In the genomic region with DNA sequence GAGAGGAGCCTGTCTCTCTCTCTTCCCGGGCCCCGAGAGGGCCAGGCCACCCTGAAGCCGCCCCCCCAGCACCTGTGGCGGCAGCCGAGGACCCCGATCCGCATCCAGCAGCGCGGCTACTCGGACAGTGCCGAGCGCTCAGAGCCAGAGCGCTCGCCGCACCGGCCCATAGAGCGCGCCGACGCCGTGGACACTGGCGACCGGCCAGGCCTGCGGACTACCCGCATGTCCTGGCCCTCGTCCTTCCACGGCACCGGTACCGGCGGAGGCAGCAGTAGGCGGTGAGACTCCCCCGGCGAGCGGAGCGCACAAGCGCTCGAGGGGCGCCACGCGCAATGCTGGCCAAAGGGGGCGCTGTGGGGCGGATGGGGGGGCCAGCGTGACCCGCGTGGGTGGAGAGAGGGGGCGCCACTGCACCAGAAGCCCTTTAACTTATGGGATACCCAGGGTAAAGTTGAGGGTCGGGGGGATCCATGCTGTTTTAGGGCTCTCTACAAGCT, we compare ENCODE assay signal across 7 mouse cellular contexts. TPM values are rescaled to one million over a fixed set of nuclear protein-coding genes. Genes with fewer than 3 reads are reported as not detected.
A peak's percentile ranks its signal among the peaks of the same experiment; 100 is the strongest.
DNase-seq lines count a peak whose midpoint lies in the region; ATAC-seq and TF ChIP-seq lines count a peak whose summit lies in the region.

No protein-coding gene starts in this region.

- ATAC-seq in heart, embryonic 16.5 days (replicated peaks; ENCODE audit: extremely low read depth, insufficient read depth, low FRiP score), result no peak
- no peak for ATAC-seq in midbrain, embryonic 11.5 days (ENCODE audit: low FRiP score)
- no peak; the same call in 1 of the 2 replicates for ATAC-seq in stomach, embryonic 16.5 days (ENCODE audit: insufficient read depth, low FRiP score)

- peaks cover 12% of the 10 kb centered on the region for H3K27me3 ChIP-seq in spleen, adult 2 months (ENCODE audit: control insufficient read depth, insufficient read depth, low read length)
- H3K27me3 ChIP-seq in heart, embryonic 16.5 days (ENCODE audit: control insufficient read depth, insufficient read depth, low read length), result peaks cover 38% of the 10 kb centered on the region
- H3K27me3 ChIP-seq in midbrain, embryonic 11.5 days (ENCODE audit: control insufficient read depth, insufficient read depth, low read length), result peaks cover 54% of the 10 kb centered on the region
- H3K27me3 ChIP-seq in stomach, embryonic 16.5 days (ENCODE audit: control insufficient read depth, insufficient read depth, low read length), result peaks cover 43% of the 10 kb centered on the region

- WGBS in spleen, adult 2 months, result 1% methylated on average over 47 of the region's 47 CpGs
- WGBS in heart, embryonic 16.5 days, result under 1% methylated on average over 47 of the region's 47 CpGs
- 1% methylated on average over 43 of the region's 47 CpGs for WGBS in midbrain, embryonic 11.5 days
- WGBS in stomach, embryonic 16.5 days, result under 1% methylated on average over 47 of the region's 47 CpGs

- no peak overlapping the region for H3K27ac ChIP-seq in spleen, adult 2 months (ENCODE audit: insufficient read depth, low read length)
- no peak overlapping the region for H3K27ac ChIP-seq in heart, embryonic 16.5 days (ENCODE audit: low read length)
- H3K27ac ChIP-seq in midbrain, embryonic 11.5 days (ENCODE audit: low read depth, low read length), result no peak overlapping the region
- no peak overlapping the region for H3K27ac ChIP-seq in stomach, embryonic 16.5 days (ENCODE audit: low read length)

- H3K9ac ChIP-seq in heart, embryonic 16.5 days (ENCODE audit: low read length), result peak overlapping the region; percentile 69
- H3K9ac ChIP-seq in midbrain, embryonic 11.5 days (ENCODE audit: low read length), result 0 out of 2 replicates have a peak overlapping the region, but pooled peaks have one; percentile 16
- peak overlapping the region; percentile 66 for H3K9ac ChIP-seq in stomach, embryonic 16.5 days (ENCODE audit: low read length)

- H3K36me3 ChIP-seq in spleen, adult 2 months (ENCODE audit: control insufficient read depth, insufficient read depth, low read length), result no peaks in the 10 kb centered on the region
- no peaks in the 10 kb centered on the region for H3K36me3 ChIP-seq in heart, embryonic 16.5 days (ENCODE audit: control insufficient read depth, insufficient read depth)
- no peaks in the 10 kb centered on the region for H3K36me3 ChIP-seq in midbrain, embryonic 11.5 days (ENCODE audit: control insufficient read depth, insufficient read depth, low read length)
- no peaks in the 10 kb centered on the region for H3K36me3 ChIP-seq in stomach, embryonic 16.5 days (ENCODE audit: control insufficient read depth, insufficient read depth, low read length)

- H3K4me2 ChIP-seq in heart, embryonic 16.5 days (ENCODE audit: low read depth, low read length), result peak overlapping the region; percentile 86
- H3K4me2 ChIP-seq in midbrain, embryonic 11.5 days, result peak overlapping the region; percentile 53
- peak overlapping the region; percentile 87 for H3K4me2 ChIP-seq in stomach, embryonic 16.5 days (ENCODE audit: low read depth, low read length)

- TF ChIP-seq CTCF in spleen, adult 2 months (IDR thresholded peaks at IDR 0.05; ENCODE audit: extremely low read depth, insufficient read depth, insufficient read length, insufficient replicate concordance), result peak; percentile 44; the same call in 1 of the 2 replicates

- DNase-seq in spleen, adult 2 months (ENCODE audit: low read depth in 1 of 2, low spot score in 2 of 2), result no peak
- no peak for DNase-seq in spleen, postnatal 36 days (ENCODE audit: low spot score in 2 of 2)
- peak; percentile 64 for DNase-seq in brain, adult 2 months (ENCODE audit: low read depth, low spot score)
- DNase-seq in layer of hippocampus, postnatal 25 days (ENCODE audit: extremely low spot score in 1 of 2, low spot score in 1 of 2), result peak; percentile 69 to 72
- peak; percentile 90 for DNase-seq in midbrain, embryonic 11.5 days (ENCODE audit: low spot score, missing footprints)

- H3K4me1 ChIP-seq in spleen, adult 2 months (ENCODE audit: control insufficient read depth, insufficient read depth, insufficient read length), result peaks cover 35% of the 10 kb centered on the region
- H3K4me1 ChIP-seq in heart, embryonic 16.5 days (ENCODE audit: control insufficient read depth, insufficient read depth, low read length), result peaks cover 46% of the 10 kb centered on the region
- peaks cover 17% of the 10 kb centered on the region for H3K4me1 ChIP-seq in midbrain, embryonic 11.5 days (ENCODE audit: control insufficient read depth, insufficient read depth, low read length)
- peaks cover 32% of the 10 kb centered on the region for H3K4me1 ChIP-seq in stomach, embryonic 16.5 days (ENCODE audit: control insufficient read depth, insufficient read depth, low read length)

- H3K4me3 ChIP-seq in spleen, adult 2 months (ENCODE audit: extremely low read depth, insufficient read depth, insufficient read length), result peak overlapping the region; percentile 38; the same call in 1 of the 2 replicates
- H3K4me3 ChIP-seq in heart, embryonic 16.5 days (ENCODE audit: low read length), result peak overlapping the region; percentile 56
- peak overlapping the region; percentile 21 for H3K4me3 ChIP-seq in midbrain, embryonic 11.5 days (ENCODE audit: low read depth, low read length)
- peak overlapping the region; percentile 54 for H3K4me3 ChIP-seq in stomach, embryonic 16.5 days (replicated peaks; ENCODE audit: low read length)

- no peaks in the 10 kb centered on the region for H3K9me3 ChIP-seq in heart, embryonic 16.5 days (replicated peaks; ENCODE audit: control insufficient read depth, low read length)
- no peaks in the 10 kb centered on the region for H3K9me3 ChIP-seq in midbrain, embryonic 11.5 days (ENCODE audit: control insufficient read depth, low read length)
- H3K9me3 ChIP-seq in stomach, embryonic 16.5 days (replicated peaks; ENCODE audit: control insufficient read depth, low read length), result no peaks in the 10 kb centered on the region

- no peak for TF ChIP-seq POLR2A in spleen, adult 2 months (IDR thresholded peaks at IDR 0.05; ENCODE audit: low read depth, low read length)

RNA-seq across cellular contexts. Expression of a gene that starts 0.5 kb away (rescaled TPM):
- polyA plus RNA-seq in spleen, adult 2 months (2012; rRNA removed), result 12.4 and 13.1 TPM in 2 replicates
- polyA plus RNA-seq in heart, embryonic 16.5 days (2015; fragmentation: Nextera tagmentation; extraction: Ambion mirVana), result 15.0 and 16.7 TPM in 2 replicates
- total RNA-seq in layer of hippocampus, postnatal 25 days (2021), result 10 to 100 TPM; 74.0 to 85.1 TPM
- 5.0 and 6.5 TPM in 2 replicates for polyA plus RNA-seq in midbrain, embryonic 11.5 days (2014; fragmentation: Nextera tagmentation; extraction: Ambion mirVana)
- 4.7 TPM in 2 replicates for polyA plus RNA-seq in stomach, embryonic 16.5 days (2015; fragmentation: Nextera tagmentation; extraction: Ambion mirVana)

RNA-seq across cellular contexts. Expression of a gene that starts 16.2 kb away (rescaled TPM):
- 39.5 and 44.7 TPM in 2 replicates for polyA plus RNA-seq in spleen, adult 2 months (2012; rRNA removed)
- 226 and 279 TPM in 2 replicates for polyA plus RNA-seq in heart, embryonic 16.5 days (2015; fragmentation: Nextera tagmentation; extraction: Ambion mirVana)
- 100 to 1,000 TPM; 144 to 156 TPM for total RNA-seq in layer of hippocampus, postnatal 25 days (2021)
- polyA plus RNA-seq in midbrain, embryonic 11.5 days (2014; fragmentation: Nextera tagmentation; extraction: Ambion mirVana), result 297 and 318 TPM in 2 replicates
- 250 TPM in 2 replicates for polyA plus RNA-seq in stomach, embryonic 16.5 days (2015; fragmentation: Nextera tagmentation; extraction: Ambion mirVana)

RNA-seq across cellular contexts. Expression of a gene that starts 35.0 kb away (rescaled TPM):
- polyA plus RNA-seq in spleen, adult 2 months (2012; rRNA removed), result 46.1 and 52.2 TPM in 2 replicates
- polyA plus RNA-seq in heart, embryonic 16.5 days (2015; fragmentation: Nextera tagmentation; extraction: Ambion mirVana), result 15.8 and 16.2 TPM in 2 replicates
- total RNA-seq in layer of hippocampus, postnatal 25 days (2021), result 10 to 100 TPM; 12.7 to 16.4 TPM
- 6.1 and 7.1 TPM in 2 replicates for polyA plus RNA-seq in midbrain, embryonic 11.5 days (2014; fragmentation: Nextera tagmentation; extraction: Ambion mirVana)
- 16.7 and 18.2 TPM in 2 replicates for polyA plus RNA-seq in stomach, embryonic 16.5 days (2015; fragmentation: Nextera tagmentation; extraction: Ambion mirVana)

Comparison
In these comparisons a context has a peak if more than half of its experiments do, and no peak if none do; other contexts are left out.
1. DNase-seq: peak in brain, adult 2 months (single experiment), layer of hippocampus, postnatal 25 days (2 of 2) and midbrain, embryonic 11.5 days (single experiment); none in spleen, adult 2 months (0 of 2) and spleen, postnatal 36 days (0 of 2).
2. H3K9ac ChIP-seq: peak in every context shown above with its lines; median percentile 69 in heart, embryonic 16.5 days; 66 in stomach, embryonic 16.5 days; 16 in midbrain, embryonic 11.5 days.
3. Peak in every context shown above with its lines, with median percentiles within 50 percentile points of each other: H3K4me3 ChIP-seq and H3K4me2 ChIP-seq.